Mouse (Mus musculus) cerebellum, adult 11 months (tissue): ENCODE measurements around the gene Paip2b.
A peak's percentile ranks its signal among the peaks of the same experiment; 100 is the strongest.

Experiments
- DNase-seq: peaks from one replicate; pipeline ENCODE4 v3.0.0; 2022

Paip2b gene

DNA sequence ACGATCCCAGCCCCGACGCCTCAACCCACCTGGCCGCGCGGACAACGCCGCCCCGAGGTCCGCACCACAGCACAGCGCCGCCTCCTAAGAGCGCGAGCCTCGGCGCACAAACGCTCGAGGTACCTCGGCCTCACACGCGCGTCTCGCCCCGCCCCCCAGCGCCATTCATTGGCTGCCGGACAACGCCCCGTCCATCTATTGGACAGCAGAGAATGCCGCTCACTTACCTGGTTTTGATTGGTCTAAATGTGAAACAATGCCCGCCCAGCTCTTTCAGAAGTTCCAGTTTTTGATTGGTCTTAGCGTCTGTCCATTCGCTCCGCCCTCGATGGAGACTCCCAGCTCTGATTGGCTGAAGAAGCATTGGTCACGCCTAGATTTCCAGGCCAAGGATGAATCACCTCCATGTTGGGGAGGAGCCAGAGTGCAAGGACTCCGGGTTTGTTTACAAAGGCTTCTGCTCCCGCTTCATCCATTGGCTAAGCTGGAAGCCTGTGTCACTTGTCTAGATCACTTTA is at the start of gene Paip2b:
Gene Paip2b (minus strand): TSS at position 136 of the 518 bp plus-strand sequence.
- DNase-seq: peak; percentile 99

DNA sequence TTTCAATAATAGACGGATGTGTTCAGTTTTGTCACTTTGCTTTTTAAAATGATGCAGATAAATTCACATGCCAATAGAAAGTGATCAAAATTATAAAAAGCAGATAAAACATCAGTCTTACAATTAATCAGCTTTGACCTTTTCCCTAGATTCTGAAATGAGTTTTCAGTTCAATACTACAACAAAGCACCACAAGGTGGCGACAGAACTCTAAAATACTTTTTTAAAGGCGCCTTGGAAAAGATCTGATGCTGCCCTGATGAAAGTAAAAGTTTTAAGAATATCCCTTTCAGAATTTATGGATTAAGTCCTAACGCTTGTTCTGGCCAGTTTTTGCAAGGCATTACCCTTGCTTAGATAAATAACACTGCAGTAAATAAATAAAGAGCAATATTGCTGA is 48.3 kb upstream of the Paip2b start:
- DNase-seq: peak; percentile 20

DNA sequence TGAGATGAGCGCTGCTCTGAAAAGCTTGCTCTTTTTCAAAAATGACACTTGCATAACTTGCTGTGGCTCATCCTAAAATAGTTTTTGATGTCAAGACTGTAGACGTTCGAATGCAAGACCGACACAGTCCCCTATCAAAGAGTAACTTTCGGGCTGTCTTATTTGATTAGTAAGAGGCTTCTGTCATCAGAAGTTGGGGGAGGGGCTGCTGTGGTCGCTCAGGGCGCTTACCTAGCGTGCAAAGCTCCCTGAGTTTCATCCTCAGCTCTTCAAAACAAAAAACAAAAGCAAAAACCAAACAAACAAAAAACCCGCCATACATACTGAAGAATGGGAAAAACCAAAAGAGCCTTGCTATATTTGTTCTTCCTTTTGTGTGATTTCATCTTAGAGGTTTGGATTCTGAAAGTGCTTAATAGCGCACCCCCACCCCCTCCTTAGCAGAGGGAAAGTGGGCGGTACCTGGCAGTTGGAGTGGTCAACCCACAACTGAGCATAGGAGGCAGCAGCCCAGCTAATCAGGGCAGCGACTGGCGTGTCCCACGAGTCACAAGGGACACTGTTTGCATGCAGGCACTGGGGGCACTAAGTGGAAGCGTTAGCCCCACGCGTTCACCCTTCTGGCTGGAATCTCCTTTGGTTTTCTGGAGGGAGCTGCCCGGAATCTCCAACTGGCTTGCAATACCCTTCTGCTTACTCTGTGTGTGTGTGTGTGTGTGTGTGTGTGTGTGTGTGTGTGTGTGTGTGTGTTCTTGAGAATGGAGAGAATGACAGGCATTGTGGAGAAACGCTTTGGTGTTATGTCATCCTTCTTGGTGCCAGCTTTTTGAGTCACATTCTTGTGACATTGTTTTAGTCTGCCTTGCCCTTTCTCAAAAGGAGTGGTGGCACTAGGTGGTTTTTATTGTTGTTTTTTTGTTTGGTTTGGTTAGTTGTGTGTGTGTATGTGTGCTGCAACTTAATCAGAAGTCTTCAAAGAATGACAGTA is 36.4 kb upstream of the Paip2b start:
- DNase-seq: peak; percentile 38

DNA sequence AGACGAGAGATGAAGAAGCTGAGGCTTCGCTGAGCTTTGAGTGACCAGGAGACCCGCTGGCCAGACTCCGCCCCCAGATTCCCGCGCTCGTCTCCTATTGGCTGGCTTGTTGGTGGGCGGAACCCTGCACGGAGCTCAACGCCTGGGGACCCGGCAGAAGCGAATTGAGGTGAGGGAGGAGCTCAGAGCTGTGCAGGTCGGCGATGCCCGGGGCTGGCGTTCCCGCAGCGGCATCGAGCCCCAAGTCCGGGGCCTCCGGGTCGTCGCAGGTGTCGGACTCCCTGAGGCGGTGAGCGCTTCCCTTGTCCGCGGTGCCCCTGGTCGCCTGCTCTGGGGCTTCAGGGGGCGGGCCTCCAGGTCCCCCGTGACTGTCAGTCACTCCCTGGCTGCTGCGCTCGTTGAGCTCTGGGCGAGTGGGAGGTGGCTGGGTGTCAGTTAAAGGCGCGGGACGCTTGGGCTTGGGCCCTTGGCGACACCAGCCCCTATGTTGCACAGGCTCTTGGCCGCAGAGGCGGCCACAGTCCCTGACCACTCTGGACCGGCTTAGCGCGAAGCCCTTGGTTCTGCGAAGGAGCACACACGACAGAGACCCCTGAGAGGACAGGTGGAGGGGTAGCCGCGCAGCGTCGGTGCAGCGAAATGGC is 35.5 kb upstream of the Paip2b start, which contains the start of gene Zfp638:
Gene Zfp638 (plus strand): TSS at position 156 of the 644 bp plus-strand sequence.
- DNase-seq: peak; percentile 94

DNA sequence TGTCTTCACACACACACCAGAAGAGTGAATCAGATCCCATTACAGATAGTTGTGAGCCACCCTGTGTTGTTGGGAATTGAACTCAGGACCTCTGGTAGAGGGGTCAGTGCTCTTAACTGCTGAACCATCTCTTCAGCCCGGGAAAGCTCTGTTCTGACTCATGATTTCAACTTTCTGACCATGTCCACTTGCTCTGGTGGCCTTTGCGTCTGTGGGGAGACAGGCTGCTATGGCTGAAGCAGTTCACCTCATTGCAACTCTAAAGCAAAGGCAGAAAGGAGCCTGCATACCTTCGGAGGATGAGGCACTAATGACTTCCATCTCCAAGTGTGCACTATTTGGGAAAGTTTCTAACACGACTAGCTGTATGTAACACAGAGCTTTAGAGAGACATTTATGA is 34.9 kb upstream of the Paip2b start:
- DNase-seq: no peak

DNA sequence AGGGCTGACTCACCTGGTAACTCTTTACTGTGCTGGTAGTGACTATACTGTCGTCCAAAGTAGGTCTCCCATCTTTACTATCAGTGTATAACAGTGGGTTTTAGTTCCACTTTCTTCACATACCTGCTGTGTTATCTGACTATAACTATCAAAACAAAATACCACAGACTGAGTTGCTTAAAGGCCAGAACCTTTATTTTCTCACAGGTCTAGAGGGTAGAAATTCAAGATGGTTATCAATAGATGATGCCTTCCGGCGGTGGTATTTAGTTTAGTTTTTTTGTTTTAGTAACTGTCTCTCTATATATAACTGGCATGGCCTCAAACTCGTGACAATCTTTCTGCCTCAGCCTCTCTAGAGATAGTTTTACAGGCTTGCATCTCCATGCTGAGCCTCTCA is 32.0 kb upstream of the Paip2b start:
- no peak for DNase-seq

DNA sequence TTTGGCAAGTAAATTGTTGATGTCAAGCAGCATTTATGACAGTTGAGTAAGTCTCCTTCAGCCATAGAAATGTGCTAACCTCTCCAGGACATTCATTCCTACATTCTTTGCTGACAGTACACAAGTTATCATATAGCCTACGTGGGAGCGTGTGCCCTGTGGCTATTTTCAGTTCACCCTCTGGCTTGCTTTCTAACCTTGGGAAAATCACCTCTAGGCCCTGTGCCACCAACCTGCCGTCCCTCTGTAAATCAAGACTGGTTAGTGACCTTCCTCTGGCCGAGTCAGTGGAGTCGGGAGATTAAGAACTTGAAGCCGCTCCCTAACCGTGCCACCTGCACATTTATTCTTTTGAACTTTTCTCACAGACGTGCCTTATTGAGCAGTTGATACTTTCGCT is 28.5 kb upstream of the Paip2b start:
- DNase-seq: no peak

DNA sequence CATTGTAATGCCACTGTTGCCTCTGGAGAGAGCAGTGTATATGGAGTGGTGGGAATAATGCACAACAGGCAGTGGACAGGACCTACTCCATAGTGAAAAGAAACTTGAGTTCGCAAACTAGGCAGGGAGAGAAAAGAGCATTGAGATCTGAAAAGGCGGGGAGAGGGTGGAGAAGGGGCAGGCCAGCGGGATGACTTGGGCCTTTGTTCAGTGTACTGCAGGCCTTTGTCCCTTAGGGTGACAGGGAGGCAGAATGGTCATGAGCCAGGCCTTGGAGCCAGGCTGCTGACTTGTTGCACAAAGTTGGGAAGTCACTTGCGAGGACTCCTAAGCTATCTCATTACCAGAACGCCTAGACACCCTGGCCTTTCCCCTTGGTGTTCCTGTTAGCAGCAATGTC is 25.9 kb upstream of the Paip2b start:
- DNase-seq: no peak

DNA sequence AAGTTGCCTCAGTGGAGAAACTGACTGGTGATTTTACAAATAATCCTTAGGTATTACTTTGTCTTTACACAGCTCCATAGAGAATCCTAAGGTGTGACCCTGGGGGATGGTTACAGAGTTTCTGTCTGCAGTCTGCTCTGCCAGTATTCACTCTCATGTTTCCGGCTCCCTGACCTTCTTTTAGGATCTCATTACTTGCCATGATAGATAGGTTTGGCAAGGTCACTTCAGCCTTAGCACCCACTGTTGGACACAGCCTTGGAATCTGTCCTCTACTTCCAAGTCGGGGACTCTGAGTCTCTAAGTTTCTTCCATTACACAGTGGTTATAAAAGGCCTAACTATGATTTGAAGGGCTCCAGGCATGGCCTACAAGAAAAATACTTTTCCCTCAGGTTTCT is 17.9 kb upstream of the Paip2b start:
- DNase-seq: no peak

DNA sequence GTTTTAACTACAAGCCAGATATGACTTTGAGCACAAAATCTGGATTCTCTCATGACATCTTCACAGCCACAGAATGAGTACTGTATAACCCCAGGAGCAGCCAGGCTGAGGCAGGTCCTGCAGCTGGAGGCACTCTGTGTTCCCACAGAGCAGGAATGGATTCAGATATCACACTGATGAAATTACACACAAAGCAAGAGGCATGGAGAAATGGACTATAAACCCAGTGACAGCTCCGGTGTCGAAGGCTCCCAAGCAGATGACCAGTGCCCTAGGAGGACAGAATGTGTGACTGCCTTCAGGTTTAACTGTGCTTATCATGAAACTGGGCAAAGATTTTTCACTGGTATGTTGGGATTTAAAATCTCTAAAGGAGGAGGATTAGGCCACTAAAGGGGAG is 14.6 kb upstream of the Paip2b start:
- no peak for DNase-seq

DNA sequence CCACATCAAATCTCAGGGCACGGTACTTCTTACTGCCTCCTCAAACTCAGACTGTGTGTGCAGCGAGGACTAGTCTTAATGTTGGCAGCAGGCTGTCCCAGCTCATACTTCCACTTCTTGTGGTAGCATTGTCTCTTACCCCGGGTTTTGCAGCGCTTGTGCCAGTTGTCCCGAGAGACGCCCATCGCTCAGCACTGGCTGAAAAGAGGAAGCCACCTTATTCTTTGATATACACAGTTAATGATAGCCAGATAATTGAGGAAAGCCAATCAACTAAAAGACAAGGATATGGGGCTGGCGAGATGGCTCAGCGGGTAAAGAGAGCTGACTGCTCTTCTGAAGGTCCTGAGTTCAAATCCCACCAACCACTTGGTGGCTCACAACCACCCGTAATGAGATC is 13.4 kb upstream of the Paip2b start:
- no peak for DNase-seq

DNA sequence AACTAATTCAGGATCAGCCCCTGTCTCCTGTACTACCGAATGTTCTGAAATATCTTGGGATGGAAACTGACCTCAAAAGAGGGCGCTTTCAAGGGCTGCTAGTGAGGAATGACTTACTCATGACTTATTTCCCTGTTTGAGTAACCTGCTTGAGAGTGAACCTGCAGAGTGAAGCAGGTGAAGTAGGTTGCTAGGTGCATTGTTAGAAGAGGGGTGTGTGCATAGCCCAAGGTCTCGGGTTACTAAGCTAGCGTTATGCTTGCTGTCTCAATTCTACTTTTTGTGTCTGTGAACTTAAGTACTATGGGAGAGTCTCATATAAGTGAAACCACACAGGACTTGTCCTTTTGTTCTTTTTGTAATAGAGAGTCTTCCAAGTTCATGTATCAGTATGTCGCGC is 8.5 kb upstream of the Paip2b start:
- no peak for DNase-seq

DNA sequence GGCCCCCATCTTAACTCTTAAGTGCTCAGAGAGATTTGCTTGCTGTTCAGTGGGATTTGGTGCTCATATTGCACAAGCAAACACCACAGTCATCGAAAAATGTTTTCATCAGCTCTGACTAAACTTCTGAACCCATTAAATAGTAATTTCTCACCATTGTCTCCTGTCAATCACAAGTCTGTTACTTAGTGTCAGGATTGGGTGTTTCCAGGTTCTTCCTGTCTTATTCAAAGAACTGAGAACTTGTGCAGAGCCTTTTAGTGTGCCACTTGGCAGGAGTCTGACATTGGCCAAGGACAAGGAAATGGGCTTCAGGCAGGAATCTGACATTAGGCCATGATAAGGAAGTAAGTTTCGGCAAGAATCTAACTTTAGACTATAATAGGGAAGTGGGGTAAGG is 6.5 kb upstream of the Paip2b start:
- DNase-seq: no peak

DNA sequence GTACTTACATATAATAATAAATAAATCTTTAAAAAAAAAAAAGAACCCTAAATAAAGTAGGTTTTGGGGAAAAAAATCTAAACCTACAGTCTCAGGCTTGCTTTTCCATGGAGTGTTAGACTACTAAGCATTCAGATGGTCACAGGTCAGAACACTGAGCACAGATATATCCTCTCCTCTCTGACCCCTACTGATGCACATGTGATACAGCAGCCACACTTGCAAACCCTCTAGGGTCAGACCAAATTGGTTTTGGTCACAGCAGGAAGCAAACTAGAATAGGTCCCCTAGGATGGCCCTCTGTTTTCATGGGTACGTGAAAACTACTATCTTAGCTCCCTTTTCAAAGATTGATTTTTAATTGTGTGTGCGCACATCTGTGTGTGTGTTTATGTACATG is 5.3 kb upstream of the Paip2b start:
- no peak for DNase-seq

DNA sequence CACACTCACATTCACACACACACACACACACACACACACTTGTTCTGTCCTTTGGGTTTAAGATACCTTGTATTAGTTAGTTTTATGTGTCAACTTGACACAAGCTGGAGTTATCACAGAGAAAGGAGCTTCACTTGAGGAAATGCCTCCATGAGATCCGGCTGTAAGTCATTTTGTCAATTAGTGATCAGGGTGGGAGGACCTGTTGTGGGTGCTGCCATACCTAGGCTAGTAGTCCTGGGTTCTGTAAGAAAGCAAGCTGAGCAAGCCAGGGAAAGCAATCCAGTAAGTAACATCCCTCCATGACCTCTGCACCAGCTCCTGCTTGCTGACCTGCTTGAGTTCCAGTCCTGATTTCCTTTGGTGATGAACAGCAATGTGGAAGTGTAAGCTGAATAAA is 852 bp upstream of the Paip2b start:
- peak; percentile 14 for DNase-seq

DNA sequence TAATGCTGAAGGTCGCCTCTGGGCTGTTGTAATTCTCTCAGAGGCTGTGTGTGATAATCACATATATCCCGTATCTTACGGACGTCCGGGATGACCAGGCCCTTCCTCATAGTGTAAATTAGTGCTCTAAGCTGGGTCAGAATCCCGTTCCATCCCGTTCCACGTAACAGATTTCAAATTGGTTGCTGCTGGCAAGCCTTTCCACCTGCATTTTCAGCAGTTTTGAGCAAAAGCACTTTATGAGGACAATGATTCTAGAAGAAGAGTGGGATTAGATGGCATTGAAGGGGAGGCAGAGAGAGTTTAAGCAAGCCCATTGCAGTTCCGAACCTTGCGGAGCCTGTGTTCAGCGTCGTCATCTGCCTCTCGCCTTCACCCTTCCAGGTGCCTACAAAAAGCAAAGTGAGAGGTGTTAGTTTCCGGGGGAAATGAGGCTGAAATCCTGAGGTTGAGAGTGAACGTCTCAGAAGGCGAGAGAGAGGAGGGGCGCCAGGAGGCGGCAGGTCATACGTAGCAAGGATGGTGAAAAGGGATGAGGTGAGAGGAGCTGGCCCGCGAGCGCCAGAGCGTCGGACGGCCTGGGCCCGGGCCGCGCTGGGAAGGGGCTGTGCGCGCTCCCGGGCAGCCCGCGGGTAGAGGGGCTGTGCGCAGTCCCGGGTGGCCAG is 468 bp downstream of the Paip2b start:
- no peak for DNase-seq

DNA sequence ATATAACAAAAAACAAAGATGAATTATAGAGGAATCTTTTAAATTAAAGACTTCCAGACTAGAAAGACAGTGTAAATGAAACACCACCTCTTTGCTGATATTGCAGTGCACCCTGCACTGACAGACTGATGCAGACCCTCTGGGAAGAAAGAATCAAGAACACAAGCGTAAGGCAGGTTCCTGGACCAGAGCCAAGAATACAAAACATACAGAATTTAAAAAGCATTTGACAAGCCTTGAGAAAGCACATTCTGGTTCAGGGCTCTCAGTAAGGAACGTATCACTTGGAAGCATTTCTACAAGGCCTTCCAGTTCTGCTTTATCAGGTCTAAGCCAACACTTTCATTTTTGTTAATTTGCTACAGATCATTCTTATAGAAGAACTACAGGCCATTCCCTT is 9.7 kb downstream of the Paip2b start:
- no peak for DNase-seq

DNA sequence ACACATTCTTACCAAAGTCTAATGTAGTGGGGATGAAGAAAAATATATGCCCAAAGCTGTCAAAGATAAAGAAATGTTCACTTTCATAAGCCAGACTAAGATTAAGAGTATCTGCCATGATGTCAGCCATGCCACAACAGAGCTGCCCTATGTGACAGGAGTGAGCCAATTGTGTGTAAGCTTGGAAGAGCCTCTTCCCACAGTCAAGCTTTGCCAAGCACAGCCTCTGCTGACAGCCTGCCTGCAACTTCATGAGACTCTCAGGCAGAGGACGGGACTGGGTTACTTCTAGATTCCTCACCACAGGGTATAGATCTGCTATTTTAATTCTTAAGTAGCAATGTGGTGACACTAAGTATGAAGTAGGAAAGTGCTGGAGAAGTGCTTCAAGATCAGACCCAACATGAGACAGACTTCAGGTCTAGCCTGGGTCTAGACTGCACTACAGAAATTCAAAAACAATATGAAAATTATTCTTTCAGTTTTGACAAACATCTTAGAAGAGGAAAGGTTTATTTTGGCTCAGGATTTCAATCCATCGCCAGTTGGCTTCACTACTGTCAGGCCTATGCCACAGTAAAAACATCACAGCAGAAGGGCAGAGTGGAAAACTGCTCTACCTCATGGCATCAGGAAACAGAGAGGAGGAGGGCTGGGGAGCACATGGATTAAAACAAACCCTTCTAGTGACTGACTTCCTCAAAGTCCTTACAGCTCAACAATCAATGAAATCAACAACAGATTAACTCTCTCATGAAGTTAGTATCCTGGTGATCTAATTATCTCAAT is 10.6 kb downstream of the Paip2b start:
- no peak for DNase-seq

DNA sequence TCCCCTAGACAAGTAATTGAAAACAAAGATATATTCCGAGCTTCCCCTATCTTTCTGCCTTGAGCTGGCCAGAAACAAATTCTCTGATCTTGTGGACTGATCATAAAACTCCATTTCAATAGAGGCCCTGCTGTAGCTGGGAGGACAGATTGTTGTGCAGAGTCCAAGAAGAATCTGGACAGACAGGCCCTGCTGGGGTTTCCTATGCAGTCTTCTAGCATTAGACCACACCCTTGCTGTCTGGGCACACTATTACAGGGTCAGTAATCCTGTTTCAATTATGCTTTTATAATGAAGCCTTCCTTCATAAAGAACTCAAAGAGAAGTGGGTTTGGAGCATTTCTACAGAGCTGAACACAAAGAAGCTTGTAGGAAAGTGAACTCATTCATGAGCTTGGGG is 12.5 kb downstream of the Paip2b start:
- no peak for DNase-seq

DNA sequence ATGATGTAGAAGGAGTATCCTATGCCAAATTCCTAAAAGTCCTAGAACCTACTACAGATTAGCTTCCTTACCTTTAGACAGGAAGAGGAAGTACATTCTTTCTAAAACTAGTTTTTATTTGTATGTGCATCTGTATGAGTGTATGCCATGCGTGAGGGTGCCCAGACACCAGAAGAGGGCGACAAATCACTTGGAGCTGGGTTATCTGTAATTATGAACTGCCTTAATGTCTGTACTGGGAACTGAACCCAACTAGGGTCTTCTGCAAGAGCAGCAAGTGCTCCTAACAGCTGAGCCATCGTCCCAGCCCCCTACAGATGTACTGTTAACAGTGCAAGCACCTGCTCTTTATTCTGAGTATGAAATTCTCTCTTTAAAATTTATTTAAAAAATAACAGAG is 15.7 kb downstream of the Paip2b start:
- DNase-seq: no peak

DNA sequence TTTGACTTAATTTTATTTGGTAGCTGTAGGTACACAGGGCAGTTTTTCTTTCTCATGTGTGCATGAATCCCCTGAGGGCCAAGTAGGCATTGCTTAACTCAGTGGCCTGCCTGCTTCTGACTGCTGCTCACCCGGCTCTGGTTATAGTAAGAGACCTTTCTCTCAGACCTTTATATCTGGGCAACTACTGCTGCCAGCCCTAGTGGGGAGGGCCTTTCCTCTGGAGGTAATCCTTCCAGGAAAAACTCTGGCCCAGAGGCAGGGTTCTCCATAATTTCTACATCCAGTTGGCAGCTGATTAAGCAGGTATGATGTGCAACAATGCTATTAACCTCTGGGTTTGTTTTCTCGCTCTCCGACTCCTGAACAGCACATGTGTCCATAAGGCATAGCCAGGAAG is 28.7 kb downstream of the Paip2b start:
- DNase-seq: no peak

DNA sequence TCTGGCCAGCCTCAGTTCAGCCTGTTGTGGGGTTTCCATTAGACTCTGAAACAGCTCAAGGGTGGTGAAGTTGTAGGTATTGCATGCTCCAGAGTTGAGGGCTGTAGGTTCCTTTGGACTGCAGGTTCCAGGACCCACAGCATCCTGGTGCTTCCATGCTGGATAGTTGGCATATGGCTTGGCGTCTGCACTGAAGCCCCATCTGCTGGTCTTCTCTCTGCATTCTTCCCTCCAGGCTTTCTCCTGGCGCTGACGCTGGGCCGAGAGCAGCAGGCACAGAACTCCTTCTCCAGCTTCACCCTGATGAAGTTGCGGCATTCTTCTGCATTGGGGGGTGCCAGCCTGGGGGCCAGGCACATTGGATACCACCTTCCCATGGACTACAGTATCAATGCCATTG is 29.5 kb downstream of the Paip2b start:
- peak; percentile 27 for DNase-seq

DNA sequence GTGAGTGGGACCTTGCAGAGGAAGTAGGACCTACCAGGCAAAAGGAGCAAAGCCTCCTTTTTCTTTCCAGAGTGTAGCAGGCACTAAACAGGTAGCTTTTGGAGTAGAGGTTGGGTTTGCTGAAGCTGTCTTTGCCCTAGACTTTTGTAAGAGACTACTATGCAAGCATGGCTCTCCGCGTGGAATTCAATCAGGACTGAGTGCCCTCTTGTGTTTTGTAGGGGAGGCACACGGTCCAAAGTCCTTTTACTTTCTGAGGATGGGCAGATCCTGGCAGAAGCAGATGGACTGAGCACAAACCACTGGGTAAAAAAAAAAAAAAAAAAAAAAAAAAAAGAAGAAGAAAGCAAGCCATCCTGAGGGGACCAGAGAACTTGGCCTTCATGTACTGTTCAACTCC is 34.9 kb downstream of the Paip2b start:
- DNase-seq: no peak
